In genomic region chr2:77795859-77796552, GRCm38 (mm10) we compare ENCODE assay signal across 9 mouse cellular contexts. TPM values are rescaled to one million over a fixed set of nuclear protein-coding genes. Genes with fewer than 3 reads are reported as not detected.
DNase-seq lines count a peak whose midpoint lies in the region; ATAC-seq and TF ChIP-seq lines count a peak whose summit lies in the region.
"Had no signal": no experiment of that assay in that cellular context is flagged by ENCODE, and none has a peak within 500 bp of the region (broad histone marks: within the 10 kb centered on the region; RNA-seq: fewer than 3 reads in every experiment).

No protein-coding gene starts in this region.

- H3K4me1 ChIP-seq in kidney, embryonic 15.5 days: no peaks in the 10 kb centered on the region
- no peaks in the 10 kb centered on the region for H3K4me1 ChIP-seq in ES-E14 (ENCODE audit: control insufficient read depth in 2 of 2, insufficient read depth in 2 of 2, low read length in 2 of 2, poor library complexity in 1 of 2)
- peaks cover 2% of the 10 kb centered on the region; the same call in 1 of the 2 replicates for H3K4me1 ChIP-seq in heart, embryonic 15.5 days (replicated peaks)
- H3K4me1 ChIP-seq: liver, embryonic 15.5 days had no signal

- ATAC-seq in kidney, embryonic 15.5 days (replicated peaks; ENCODE audit: low FRiP score): no peak
- no peak for ATAC-seq in heart, embryonic 15.5 days (replicated peaks; ENCODE audit: insufficient number of reproducible peaks, insufficient read depth, low FRiP score, low read depth)

- in situ Hi-C loops in ES-E14 (cut with MboI; ENCODE audit: low sequenced_read_pairs in 2 of 2, unreplicated experiment in 2 of 2): no loop called here

- H3K4me3 ChIP-seq in kidney, embryonic 15.5 days (replicated peaks): no peak overlapping the region
- H3K4me3 ChIP-seq in ES-E14 (ENCODE audit: insufficient read depth in 1 of 2, low read depth in 1 of 2, low read length in 2 of 2, poor library complexity in 1 of 2, severe bottlenecking in 1 of 2): no peak overlapping the region
- no peak overlapping the region for H3K4me3 ChIP-seq in heart, embryonic 15.5 days
- H3K4me3 ChIP-seq: liver, embryonic 15.5 days had no signal

- WGBS in kidney, embryonic 15.5 days: 65% methylated on average over 8 of the region's 8 CpGs
- 44% methylated on average over 8 of the region's 8 CpGs for WGBS in heart, embryonic 15.5 days

- no peak overlapping the region for H3K9ac ChIP-seq in kidney, embryonic 15.5 days
- no peak overlapping the region for H3K9ac ChIP-seq in ES-E14 (ENCODE audit: insufficient read depth, low read depth, low read length, poor library complexity, severe bottlenecking)
- H3K9ac ChIP-seq in heart, embryonic 15.5 days: no peak overlapping the region
- H3K9ac ChIP-seq: liver, embryonic 15.5 days had no signal

- no peaks in the 10 kb centered on the region for H3K9me3 ChIP-seq in kidney, embryonic 15.5 days (replicated peaks)
- no peaks in the 10 kb centered on the region for H3K9me3 ChIP-seq in ES-E14 (ENCODE audit: control insufficient read depth, insufficient read depth, low read depth, low read length)
- H3K9me3 ChIP-seq in heart, embryonic 15.5 days (replicated peaks): no peaks in the 10 kb centered on the region
- H3K9me3 ChIP-seq: liver, embryonic 15.5 days had no signal

- no peak overlapping the region for H3K27ac ChIP-seq in kidney, embryonic 15.5 days
- H3K27ac ChIP-seq in ES-E14 (ENCODE audit: insufficient read depth, low read depth, low read length, poor library complexity, severe bottlenecking): no peak overlapping the region
- peak overlapping the region; percentile 35 for H3K27ac ChIP-seq in heart, embryonic 15.5 days
- H3K27ac ChIP-seq: liver, embryonic 15.5 days had no signal

- peak; percentile 15 to 21 for DNase-seq in kidney, adult 8-10 months
- peak; percentile 15 for DNase-seq in ES-E14 (ENCODE audit: low read depth, low spot score)
- DNase-seq in cerebellum, adult 11-12 months: peak; percentile 88
- DNase-seq in lung, postnatal 36 days: peak; percentile 30
- no peak for DNase-seq in urinary bladder, adult 18-20 months (ENCODE audit: low spot score in 2 of 2)
- DNase-seq in neural tube, embryonic 10.5 days (ENCODE audit: extremely low spot score, low spot score): no peak

- no peaks in the 10 kb centered on the region for H3K27me3 ChIP-seq in kidney, embryonic 15.5 days
- no peaks in the 10 kb centered on the region for H3K27me3 ChIP-seq in heart, embryonic 15.5 days
- H3K27me3 ChIP-seq: liver, embryonic 15.5 days had no signal

- no peaks in the 10 kb centered on the region for H3K36me3 ChIP-seq in kidney, embryonic 15.5 days
- no peaks in the 10 kb centered on the region for H3K36me3 ChIP-seq in ES-E14 (ENCODE audit: control insufficient read depth, insufficient read depth, low read length, poor library complexity, severe bottlenecking)
- no peaks in the 10 kb centered on the region for H3K36me3 ChIP-seq in heart, embryonic 15.5 days
- H3K36me3 ChIP-seq: liver, embryonic 15.5 days had no signal

- no peak overlapping the region for H3K4me2 ChIP-seq in kidney, embryonic 15.5 days
- no peak overlapping the region for H3K4me2 ChIP-seq in heart, embryonic 15.5 days
- H3K4me2 ChIP-seq: liver, embryonic 15.5 days had no signal

TF ChIP-seq in ES-E14, 5 proteins besides CTCF, POLR2A, EP300 and RAD21:
- TF ChIP-seq MAFK (IDR thresholded peaks at IDR 0.05; ENCODE audit: insufficient read depth, low read depth, low read length) (no peak), HCFC1 (IDR thresholded peaks at IDR 0.05; ENCODE audit: borderline replicate concordance, insufficient read depth, low read length) (no peak), ZC3H11A (IDR thresholded peaks at IDR 0.05; ENCODE audit: borderline replicate concordance, low read depth, low read length) (no peak), CHD2 (IDR thresholded peaks at IDR 0.05; ENCODE audit: low read depth, low read length) (no peak), ZNF384 (IDR thresholded peaks at IDR 0.05; ENCODE audit: low read depth, low read length) (no peak)

RNA-seq across cellular contexts. Expression of gene Zfp385b, which starts 23.4 kb away (rescaled TPM):
- polyA plus RNA-seq in kidney, embryonic 15.5 days (2015; fragmentation: Nextera tagmentation; extraction: Ambion mirVana): 6.7 and 6.9 TPM in 2 replicates
- total RNA-seq in ES-E14 (2012; rRNA removed): 0.09 and 0.32 TPM in 2 replicates
- polyA plus RNA-seq in heart, embryonic 15.5 days (2015; fragmentation: Nextera tagmentation; extraction: Ambion mirVana): 3.8 and 4.7 TPM in 2 replicates

Comparison
In these comparisons a context has a peak if more than half of its experiments do, and no peak if none do; other contexts are left out.
1. DNase-seq: peak in kidney, adult 8-10 months (2 of 2), ES-E14 (single experiment), cerebellum, adult 11-12 months (single experiment) and lung, postnatal 36 days (single experiment); none in urinary bladder, adult 18-20 months (0 of 2) and neural tube, embryonic 10.5 days (single experiment).